18 mouse cellular contexts compared by ENCODE assay signal in the genomic region with DNA sequence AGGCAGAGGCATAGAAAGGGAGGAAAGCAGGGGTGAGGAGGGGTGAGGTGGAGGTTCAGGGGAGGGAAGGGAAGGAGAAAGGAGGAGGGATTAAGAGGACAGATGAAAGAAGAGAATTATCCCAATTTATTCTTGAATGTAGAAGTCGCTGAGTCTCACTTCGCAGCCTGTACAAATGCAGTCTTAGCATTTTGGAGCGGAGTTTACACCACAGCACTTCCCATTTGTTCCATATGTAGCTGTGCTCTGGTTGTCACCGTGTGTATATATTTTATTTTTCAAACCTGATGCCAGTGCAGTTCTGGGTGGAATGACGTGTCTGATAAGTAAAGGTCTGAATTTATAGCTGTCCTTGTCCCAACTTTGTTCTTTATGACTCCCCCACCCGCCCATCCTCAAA.
"Had no signal": no experiment of that assay in that cellular context is flagged by ENCODE, and none has a peak within 500 bp of the region (broad histone marks: within the 10 kb centered on the region; RNA-seq: fewer than 3 reads in every experiment).

No protein-coding gene starts in this region.

- H3K9ac ChIP-seq: lung, embryonic 14.5 days; midbrain, embryonic 12.5 days; midbrain, embryonic 15.5 days; neural tube, embryonic 13.5 days; neural tube, embryonic 15.5 days had no signal

- H3K36me3 ChIP-seq: midbrain, embryonic 10.5 days; midbrain, embryonic 12.5 days; midbrain, embryonic 15.5 days; neural tube, embryonic 13.5 days; neural tube, embryonic 15.5 days had no signal

- H3K9me3 ChIP-seq: midbrain, embryonic 10.5 days; midbrain, embryonic 12.5 days; midbrain, embryonic 15.5 days; neural tube, embryonic 13.5 days; neural tube, embryonic 15.5 days had no signal

- H3K4me1 ChIP-seq: midbrain, embryonic 12.5 days; midbrain, embryonic 15.5 days; neural tube, embryonic 13.5 days; neural tube, embryonic 15.5 days had no signal

- H3K27me3 ChIP-seq: midbrain, embryonic 12.5 days; midbrain, embryonic 15.5 days; neural tube, embryonic 13.5 days; neural tube, embryonic 15.5 days had no signal

- H3K4me3 ChIP-seq: midbrain, embryonic 10.5 days; midbrain, embryonic 12.5 days; midbrain, embryonic 15.5 days; myocyte; neural tube, embryonic 13.5 days; neural tube, embryonic 15.5 days had no signal

- H3K4me2 ChIP-seq: lung, embryonic 14.5 days; midbrain, embryonic 12.5 days; midbrain, embryonic 15.5 days; neural tube, embryonic 13.5 days; neural tube, embryonic 15.5 days had no signal

- H3K27ac ChIP-seq: midbrain, embryonic 12.5 days; midbrain, embryonic 15.5 days; neural tube, embryonic 13.5 days; neural tube, embryonic 15.5 days had no signal

- DNase-seq: lung, adult 18-20 months; lung, embryonic 14.5 days; lung, postnatal 10 days; lung, postnatal 4 days; retina, postnatal 1 day; right cerebral cortex, adult 18-20 months; right cerebral cortex, postnatal 25 days; right cerebral cortex, postnatal 4 days; spleen, adult 18-20 months; thymus, adult 18-20 months; thymus, postnatal 14 days; thymus, postnatal 36 days had no signal

- ATAC-seq: midbrain, embryonic 15.5 days had no signal
